Mouse (Mus musculus) lung, adult 2 months (tissue): ENCODE measurements around the gene Dlg4. TPM values are rescaled to one million over a fixed set of nuclear protein-coding genes. Genes with fewer than 3 reads are reported as not detected.
A peak's percentile ranks its signal among the peaks of the same experiment; 100 is the strongest.
"Not testable (repeated sequence)": the region's sequence is repeated elsewhere in the genome, so short reads cannot be mapped to it uniquely, and the experiment has no call there.

ENCODE experiments used
- DNase-seq: peaks from one replicate; pipeline ENCODE4 v3.0.0; 2022
- H3K4me1 ChIP-seq: fragments of 200-500 bp; 2 replicates; pipeline ENCODE4 v1.6.1; 2011; ENCODE audit warnings: low read length; ENCODE audit not compliant: control insufficient read depth, insufficient read depth
- H3K4me3 ChIP-seq: fragments of 200-500 bp; replicated peaks from 2 replicates; pipeline ENCODE3; 2011; ENCODE audit warnings: low read depth, mild to moderate bottlenecking, control low read depth, low read length; ENCODE audit errors: extremely low read depth
- CTCF ChIP-seq: fragments of 200-500 bp; IDR thresholded peaks from 2 replicates; pipeline ENCODE4 v1.5.1; 2011; ENCODE audit warnings: mild to moderate bottlenecking, low read length, control low read depth; ENCODE audit not compliant: insufficient read depth
- POLR2A ChIP-seq: fragments of 200-500 bp; IDR thresholded peaks from 2 replicates; pipeline ENCODE4 v1.6.1; 2011; ENCODE audit warnings: low read depth, mild to moderate bottlenecking, control low read depth, low read length, borderline replicate concordance; ENCODE audit errors: extremely low read depth
- WGBS: fragments of 180-500 bp; shearing (Covaris S2); methylation state at CpG from one replicate; pipeline ENCODE4 v1.1.7; 2018; 5-methylcytosine and 5-hydroxymethylcytosine counted together
- polyA plus RNA-seq: library from polyadenylated mRNA; depleted of rRNA; stranded (reverse); fragments of >200 nt; gene quantifications from 2 replicates; pipeline ENCODE4 v1.2.3, GENCODE M21; 2012

The Dlg4 gene
- polyA plus RNA-seq, 1 experiment: 33.7 TPM

DNA sequence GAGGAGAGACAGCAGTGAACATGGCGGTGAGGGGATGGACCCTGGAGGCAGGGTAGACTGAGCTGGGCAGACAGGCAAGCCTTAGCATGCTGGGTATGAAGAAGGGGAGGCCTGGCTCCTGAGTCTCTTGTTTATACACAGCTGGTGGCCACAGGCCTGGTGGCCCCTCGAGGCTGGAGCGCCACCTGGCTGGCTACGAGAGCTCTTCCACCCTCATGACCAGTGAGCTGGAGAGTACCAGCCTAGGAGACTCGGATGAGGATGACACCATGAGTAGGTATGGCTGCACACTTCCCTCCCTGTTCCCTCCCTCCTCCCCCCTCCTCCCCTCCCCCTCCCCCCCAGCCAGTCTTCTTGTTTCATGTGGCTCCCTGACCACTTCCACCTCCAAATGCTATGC, 11.2 kb upstream of the Dlg4 start:
- Histone ChIP-seq H3K4me3 (no peak overlapping the region), H3K4me1 (peaks cover 9% of the 10 kb centered on the region)
- no peak for DNase-seq
- TF ChIP-seq CTCF: peak; percentile 30; the same call in 1 of the 2 replicates
- no peak for TF ChIP-seq POLR2A
- WGBS: 57% methylated on average over 5 of the region's 5 CpGs

DNA sequence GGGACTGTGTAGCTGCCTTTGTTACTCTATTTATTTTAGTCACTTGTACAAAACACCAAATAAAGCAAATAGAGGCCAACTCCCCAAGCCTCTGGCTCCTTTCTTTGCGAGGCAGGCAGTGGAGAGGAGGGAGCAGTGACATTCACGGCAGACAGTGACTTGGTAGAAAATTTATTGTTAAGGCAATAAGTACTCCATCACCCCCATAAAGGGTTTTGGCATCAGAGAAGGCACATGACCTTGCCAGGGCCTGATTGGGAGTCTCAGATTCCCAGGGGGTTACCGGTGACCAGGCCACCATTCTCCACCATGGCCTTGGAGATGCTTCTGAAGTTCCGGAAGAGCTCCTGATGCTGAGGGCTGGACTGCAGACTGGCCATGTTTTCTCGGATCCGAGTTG, 6.7 kb upstream of the Dlg4 start:
- WGBS: 82% methylated on average over 6 of the region's 6 CpGs
- peaks cover 2% of the 10 kb centered on the region; the same call in 1 of the 2 replicates for H3K4me1 ChIP-seq
- no peak overlapping the region for H3K4me3 ChIP-seq
- no peak for TF ChIP-seq CTCF
- TF ChIP-seq POLR2A: no peak
- DNase-seq: no peak

DNA sequence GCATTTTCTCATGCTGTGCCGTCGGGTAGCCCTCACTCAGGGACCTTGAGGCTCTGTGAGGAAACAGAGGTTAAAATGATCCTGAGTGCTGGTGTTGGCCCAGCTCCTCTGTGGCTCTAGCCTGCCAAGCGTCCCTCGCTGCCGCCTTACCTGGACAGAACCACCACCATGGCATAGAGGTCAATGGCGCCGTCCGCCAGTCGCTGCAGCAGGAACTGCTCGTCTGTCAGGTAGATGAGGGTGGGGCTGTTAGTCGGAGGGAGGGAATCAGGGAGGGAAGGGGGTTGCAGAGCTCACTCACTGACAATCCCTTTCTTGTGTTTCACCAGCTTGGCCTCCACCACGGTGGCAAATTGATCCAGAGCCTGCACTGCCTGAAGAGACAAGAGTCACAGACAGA, 6.2 kb upstream of the Dlg4 start:
- TF ChIP-seq POLR2A (no peak), CTCF (no peak)
- H3K4me3 ChIP-seq: no peak overlapping the region
- DNase-seq: no peak
- 82% methylated on average over 12 of the region's 12 CpGs for WGBS
- H3K4me1 ChIP-seq: peaks cover 2% of the 10 kb centered on the region; the same call in 1 of the 2 replicates

DNA sequence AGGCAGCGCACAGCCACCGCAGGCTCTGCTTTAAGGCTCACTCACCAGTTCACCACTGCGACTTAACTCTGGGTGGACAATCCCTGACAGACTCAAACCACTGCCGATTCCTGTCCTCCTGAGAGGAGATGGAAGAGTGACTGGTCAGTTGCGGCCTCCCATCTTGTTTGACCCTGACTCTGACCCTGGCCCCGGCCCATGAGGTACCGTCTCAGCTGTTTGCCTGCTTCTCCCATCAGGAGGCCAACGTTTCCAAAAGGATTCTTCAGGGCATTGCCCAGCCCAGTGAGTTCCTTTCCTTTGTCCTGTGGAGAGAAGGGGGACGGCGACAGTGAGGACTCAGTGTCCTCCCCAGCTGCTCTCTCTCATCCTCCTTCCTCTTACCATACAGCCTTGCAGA, 5.8 kb upstream of the Dlg4 start:
- Histone ChIP-seq H3K4me1 (peaks cover 2% of the 10 kb centered on the region; the same call in 1 of the 2 replicates), H3K4me3 (no peak overlapping the region)
- TF ChIP-seq POLR2A: no peak
- no peak for TF ChIP-seq CTCF
- 89% methylated on average over 10 of the region's 10 CpGs for WGBS
- DNase-seq: no peak

DNA sequence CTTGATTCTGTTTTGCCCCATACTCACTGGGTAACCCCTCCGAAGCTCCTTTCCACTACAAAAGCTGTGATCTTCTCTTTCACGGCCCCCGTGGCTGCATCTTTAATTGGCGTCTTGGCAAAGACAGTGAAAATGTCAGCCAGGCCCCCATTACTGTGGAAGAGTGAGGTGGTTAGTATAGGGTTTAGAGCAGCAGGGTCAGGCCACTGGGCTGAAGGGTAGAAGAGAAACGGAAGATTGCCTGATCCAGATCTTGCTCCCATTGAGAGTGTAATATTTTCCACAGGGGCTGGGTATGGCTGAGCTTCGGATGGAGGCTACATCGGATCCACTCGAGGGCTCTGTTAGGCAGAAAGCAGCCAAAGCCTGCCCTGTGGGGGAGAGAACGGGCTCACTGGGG, 3.8 kb upstream of the Dlg4 start:
- 87% methylated on average over 9 of the region's 9 CpGs for WGBS
- DNase-seq: no peak
- H3K4me3 ChIP-seq: no peak overlapping the region
- TF ChIP-seq POLR2A: no peak
- no peak for TF ChIP-seq CTCF
- H3K4me1 ChIP-seq: peaks cover 3% of the 10 kb centered on the region; the same call in 1 of the 2 replicates

DNA sequence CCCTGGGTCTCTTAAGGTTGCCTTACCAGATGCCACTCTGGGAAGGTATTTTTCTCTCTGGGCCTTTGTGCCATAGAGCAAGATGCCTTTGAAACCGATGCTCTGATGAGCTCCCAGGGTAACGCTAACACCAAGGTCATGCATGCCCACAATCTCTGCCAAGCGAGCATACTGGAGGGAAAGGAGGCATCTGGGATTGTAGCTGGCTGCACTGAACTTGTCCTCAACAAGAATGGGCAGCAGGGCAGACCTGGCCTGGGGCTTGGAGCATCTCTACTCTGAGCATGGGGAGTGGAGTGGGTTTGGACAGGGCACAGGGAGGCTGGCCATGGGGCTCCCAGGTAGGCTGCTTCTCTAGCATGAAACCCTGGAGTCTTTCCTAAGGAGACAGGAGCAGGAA, 3.3 kb upstream of the Dlg4 start:
- no peak overlapping the region for H3K4me3 ChIP-seq
- no peak for TF ChIP-seq POLR2A
- no peak for TF ChIP-seq CTCF
- no peak for DNase-seq
- 84% methylated on average over 3 of the region's 3 CpGs for WGBS
- peaks cover 6% of the 10 kb centered on the region for H3K4me1 ChIP-seq

DNA sequence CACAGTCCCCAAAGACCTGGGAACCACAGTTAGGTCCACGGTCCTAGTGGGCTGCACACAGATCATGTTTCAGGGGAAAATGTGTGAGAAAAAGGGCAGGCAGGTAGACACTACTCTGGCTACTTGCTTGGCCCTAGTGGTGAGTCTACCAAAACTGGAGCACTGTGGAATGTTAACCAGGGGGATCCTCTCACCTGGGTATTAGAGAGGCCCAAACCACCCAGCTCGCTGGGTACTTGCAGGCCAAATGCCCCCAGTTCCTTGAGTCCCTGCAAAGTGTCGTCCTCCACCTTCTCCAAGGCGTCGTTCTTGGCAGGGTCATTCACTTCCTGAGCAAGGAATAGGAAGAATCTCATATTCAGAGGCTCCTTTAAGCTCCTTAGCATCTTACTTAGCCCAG, 2.7 kb upstream of the Dlg4 start:
- TF ChIP-seq POLR2A (no peak), CTCF (no peak)
- no peak for DNase-seq
- Histone ChIP-seq H3K4me3 (no peak overlapping the region), H3K4me1 (peaks cover 6% of the 10 kb centered on the region)
- WGBS: 55% methylated on average over 5 of the region's 5 CpGs

DNA sequence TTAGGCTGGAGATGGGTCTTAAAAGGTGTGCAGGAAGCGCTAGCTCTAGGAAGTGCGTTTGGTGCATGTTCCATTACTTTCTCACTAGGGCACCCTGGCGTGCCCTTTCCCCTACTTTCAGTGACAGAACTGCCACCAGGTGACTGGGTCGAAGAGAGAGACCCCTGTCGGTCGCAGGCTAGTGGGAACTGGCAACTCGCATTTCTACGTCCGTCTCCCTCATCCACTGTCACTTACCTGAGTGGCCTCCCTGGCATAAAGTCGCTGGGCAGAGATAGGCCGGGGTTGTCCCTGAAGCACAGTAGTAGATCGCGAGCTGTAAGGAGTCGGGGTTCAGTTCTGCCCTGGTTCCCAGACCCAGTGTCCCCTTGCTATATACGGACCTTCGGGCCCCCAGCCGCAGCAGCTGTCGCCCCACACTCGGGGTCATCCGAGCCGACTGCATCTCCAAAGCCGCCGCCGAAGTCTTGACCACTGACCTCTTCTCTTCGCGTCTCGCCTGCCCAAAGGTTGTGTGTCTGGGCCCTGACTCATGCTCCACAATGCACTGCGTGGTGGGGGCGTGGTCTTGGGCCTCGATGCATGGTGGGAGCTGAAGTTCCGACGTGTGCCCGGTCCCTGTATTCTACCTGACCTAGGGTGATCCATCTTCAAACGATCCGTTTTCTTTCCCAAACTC, 1.7 kb upstream of the Dlg4 start, which contains the start of gene Acadvl:
Gene Acadvl (minus strand): TSS at position 532 of the 679 bp plus-strand sequence.
- Histone ChIP-seq H3K4me1 (peaks cover 6% of the 10 kb centered on the region), H3K4me3 (peak within 1 kb of the TSS; percentile 79)
- DNase-seq: peak; percentile 84
- TF ChIP-seq POLR2A: peak; percentile 90; the same call in 1 of the 2 replicates
- TF ChIP-seq CTCF: peak; percentile 39; the same call in 1 of the 2 replicates
- under 1% methylated on average over 35 of the region's 35 CpGs for WGBS

DNA sequence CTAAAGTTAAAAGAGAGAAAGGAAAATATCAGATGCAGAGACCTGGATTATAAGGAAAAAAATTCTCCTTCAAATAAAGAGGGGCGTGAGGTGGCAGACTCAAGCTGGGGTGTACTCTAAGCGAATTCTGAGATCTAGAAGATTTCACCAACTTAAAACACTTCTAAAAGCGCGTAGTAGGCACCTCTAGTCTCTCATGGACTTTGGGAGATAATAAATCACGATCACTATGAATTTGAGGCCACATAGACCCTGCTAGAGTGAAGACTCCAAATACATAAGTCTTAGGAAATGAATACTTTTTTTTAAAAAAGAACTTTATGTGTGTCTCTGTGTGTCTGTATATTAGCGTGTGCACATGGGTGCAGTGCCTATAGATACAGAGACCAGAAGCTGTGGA, 1.1 kb upstream of the Dlg4 start:
- DNase-seq: no peak
- 69% methylated on average over 6 of the region's 6 CpGs for WGBS
- H3K4me3 ChIP-seq: no peak overlapping the region

DNA sequence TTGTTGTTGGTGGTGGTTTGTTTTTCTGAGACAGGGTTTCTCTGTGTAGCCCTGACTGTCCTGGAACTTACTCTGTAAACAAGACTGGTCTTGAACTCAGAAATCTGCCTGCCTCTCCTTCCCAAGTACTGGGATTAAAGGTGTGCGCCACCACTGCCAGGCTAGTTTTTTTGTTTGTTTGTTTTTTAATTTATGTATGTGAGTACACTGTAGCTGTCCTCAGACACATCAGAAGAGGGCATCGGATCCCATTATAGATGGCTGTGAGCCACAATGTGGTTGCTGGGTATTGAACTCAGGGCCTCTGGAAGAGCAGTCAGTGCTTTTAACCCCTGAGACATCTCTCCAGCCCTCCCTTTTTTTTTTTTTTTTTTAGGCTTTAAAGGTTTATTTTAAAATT, 565 bp upstream of the Dlg4 start:
- not testable (repeated sequence) for H3K4me3 ChIP-seq, DNase-seq, H3K4me1 ChIP-seq
- WGBS: 71% methylated on average over 2 of the region's 2 CpGs

More for the DNA sequence above, 1.1 kb upstream of the Dlg4 start:
- TF ChIP-seq POLR2A: no peak
- TF ChIP-seq CTCF: no peak
- peaks cover 6% of the 10 kb centered on the region for H3K4me1 ChIP-seq

DNA sequence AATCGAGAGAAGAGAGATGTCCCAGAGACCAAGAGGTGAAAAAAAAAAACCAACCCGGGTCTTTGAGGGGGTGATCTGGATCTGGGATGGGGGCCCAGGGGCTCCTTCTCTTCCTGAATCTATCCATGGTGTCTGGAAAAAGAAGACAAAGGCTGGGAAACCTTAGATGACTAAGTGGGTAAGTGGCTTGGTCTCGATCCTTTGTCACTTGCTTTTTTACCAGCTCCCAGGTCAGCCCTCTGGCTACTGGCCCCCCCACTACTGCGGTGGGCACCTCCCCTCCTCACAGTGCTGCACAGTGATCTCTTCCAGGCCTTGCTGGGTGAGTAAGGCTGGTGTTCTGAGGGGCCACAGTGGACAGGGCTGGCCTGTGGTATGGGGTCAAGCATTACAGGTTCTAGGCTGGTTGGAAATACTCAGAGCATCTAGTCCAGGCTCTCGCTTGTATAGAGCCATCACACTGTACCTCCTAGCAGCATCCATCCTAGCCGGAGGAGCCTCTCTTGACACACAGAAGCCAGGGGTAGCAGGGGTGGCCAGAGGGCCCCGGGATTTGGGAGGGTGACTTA, 541 bp downstream of the Dlg4 start:
- peaks cover 6% of the 10 kb centered on the region for H3K4me1 ChIP-seq
- no peak overlapping the region for H3K4me3 ChIP-seq
- 48% methylated on average over 7 of the region's 7 CpGs for WGBS
- no peak for TF ChIP-seq POLR2A
- TF ChIP-seq CTCF: no peak
- DNase-seq: no peak
